Mouse (Mus musculus) lung, postnatal 10 days (tissue): ENCODE measurements around the gene Sorcs1.

ENCODE experiments used
- DNase-seq: peaks from one replicate; pipeline ENCODE4 v3.0.0; 2021

The Sorcs1 gene

DNA sequence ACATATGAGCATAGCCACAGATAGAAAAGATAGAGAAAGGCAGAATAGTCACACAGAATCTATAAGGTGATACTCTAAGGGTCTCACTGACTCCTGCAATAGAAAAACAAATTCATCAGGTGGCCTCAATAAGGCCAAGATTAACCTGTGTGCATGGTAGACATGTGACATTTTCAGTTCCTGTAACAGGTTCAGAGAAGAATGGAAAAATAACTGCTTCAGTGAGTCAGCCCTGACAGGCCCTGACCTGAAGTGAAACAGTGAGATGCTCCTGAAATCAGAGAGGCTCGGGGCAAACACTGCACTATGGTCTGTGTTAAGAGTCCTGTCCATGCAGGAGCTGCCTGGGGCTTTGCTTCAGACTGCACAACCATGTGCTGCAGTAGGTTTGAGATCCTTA lies 481.9 kb downstream of the Sorcs1 start:
- DNase-seq, result no peak

DNA sequence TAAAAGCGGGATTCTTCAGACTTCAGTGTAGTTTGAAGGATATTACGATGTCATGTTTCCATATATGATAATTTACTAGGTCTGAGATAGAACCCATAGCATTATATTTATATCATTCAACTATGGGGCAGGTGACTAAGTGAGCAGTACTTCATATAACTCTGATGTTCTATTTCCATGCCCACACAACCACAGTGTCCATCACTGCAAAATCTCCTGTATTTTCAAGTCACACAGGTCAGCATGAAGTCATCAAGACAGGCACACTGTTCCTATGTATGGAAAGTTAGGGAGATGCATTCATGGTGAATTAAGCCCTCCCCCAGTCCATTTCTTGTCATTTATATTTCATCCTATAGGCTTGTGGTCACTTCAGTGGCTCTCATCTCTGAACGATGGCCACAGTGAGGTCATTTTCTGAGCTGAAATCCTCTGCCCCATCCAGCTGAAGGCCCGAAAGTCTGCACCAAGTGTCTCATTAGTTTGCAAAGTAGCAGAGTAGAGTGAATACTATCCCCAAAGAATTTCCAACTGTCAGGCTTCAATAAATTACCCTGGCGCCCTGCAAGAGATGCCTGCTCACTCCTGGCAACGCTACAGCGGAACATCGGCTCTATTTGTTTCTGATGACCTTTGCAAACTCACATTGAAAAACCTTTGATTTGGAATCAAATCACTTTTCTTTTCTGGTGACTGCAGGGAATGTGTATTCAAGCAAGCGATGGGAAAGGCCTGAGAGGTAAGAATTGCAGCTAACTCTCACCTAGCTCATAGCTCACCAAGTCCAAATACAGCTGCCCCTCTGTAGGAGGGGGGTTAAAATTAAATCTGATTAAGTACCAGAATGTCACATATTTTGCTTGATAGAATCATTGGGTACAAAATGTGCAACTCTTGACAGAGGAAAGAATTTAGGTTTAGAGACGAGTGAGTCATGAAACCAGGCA lies 492.4 kb downstream of the Sorcs1 start:
- no peak for DNase-seq

DNA sequence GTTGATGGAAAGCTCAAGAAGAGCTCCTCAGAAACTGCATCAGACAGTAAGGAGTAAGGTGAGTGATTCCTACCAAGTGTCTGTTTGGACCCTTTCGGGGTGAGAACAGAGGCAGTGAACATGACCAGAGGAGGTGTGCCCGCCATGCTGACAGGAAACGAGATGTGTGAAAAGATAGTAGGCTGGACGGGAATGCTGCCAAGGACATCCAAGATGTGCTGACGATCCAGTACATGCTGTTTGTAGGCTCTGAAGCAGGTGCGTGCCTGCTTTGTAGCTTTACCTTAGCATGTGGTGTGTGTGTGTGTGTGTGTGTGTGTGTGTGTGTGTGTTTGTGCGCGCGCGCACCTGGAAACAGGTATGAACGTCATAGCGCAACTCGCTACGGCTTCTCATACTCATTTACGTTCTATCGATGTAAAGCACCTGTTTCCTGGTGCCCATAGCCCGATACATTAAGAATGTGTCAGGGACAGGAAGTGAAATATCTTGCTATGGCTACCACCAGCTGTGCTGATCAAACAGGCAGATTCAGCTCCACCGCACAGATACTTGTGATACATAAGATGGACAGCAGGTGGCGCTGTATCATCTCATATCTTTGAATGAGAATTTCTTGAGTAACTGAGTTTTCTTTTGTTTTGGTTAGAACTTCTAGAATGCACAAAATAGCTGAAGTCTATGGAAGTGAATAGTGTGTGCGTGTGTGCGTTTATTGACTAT lies 493.4 kb downstream of the Sorcs1 start:
- DNase-seq, result peak; percentile 37

DNA sequence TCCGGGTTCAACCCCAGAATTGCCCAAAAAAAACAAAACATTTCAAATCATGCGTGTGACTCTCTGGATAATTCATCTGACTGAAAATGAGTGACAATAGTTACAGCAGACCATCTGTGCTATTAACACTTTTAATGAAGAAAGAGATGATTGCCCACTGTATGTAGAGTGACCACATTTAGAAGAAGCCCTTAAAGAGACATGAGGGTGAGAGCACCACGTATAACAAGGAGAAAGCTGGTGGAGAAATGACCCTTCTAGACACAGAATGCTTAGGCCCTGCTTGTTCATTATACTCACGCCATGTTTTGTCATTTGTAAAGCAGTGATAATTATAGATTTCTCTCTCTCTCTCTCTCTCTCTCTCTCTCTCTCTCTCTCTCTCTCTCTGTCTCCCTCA lies 499.6 kb downstream of the Sorcs1 start:
- no peak for DNase-seq

DNA sequence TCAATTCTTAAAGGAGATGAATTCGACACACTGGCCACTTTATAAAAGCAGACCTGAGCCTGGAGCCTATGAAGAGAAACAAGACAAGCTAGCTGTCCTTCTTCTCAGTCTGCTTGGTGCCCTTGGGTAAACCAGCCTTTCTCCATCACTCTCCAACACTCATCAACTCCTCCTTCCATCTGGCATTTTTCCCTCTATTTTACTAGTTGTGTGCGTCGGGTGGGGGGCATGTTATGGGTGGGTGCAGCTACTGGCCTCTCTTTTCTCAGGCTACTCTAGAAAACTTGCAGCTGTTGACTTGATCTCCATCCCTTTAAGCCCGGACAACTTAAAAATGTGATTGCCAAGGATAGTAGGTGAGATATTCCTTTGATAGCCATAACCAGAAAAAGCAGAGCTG lies 500.3 kb downstream of the Sorcs1 start:
- DNase-seq, result no peak

DNA sequence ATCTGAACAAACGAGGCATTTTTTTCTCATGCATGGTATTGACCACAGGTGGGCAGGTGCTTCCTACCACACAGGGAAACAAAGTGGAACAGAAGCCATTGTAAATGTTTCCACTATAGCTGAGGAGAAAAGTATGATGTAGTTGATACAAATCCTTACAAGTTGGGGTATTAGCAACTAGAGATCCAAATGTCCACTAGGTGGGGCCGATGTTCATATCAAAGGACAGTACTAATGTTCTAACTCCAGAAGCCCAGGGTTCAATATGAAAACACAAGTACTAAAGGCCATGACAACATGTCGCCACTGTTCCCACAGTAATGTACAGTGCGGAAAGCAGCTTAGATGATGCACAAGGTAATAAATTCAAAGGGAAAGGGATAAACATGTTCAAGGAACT lies 506.6 kb downstream of the Sorcs1 start:
- DNase-seq, result no peak

DNA sequence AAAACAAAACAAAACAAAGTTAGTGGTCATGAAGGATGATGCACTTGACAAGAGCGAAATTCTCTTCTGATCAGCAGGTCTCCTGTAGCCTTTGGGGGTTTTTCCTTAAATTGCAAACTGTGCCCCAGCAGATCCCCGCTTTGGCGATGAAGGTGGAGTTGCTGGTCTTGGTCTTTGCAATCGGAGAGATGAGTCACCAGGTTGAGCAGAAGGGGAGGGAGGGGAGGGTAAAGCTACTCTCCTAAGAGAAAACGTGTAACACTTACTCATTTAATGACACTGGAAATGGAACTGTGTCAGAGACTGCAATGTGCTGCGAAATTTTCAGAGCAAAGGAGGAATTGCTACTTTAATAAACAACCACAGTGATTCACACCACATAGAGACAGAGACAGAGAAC lies 527.3 kb downstream of the Sorcs1 start:
- no peak for DNase-seq

DNA sequence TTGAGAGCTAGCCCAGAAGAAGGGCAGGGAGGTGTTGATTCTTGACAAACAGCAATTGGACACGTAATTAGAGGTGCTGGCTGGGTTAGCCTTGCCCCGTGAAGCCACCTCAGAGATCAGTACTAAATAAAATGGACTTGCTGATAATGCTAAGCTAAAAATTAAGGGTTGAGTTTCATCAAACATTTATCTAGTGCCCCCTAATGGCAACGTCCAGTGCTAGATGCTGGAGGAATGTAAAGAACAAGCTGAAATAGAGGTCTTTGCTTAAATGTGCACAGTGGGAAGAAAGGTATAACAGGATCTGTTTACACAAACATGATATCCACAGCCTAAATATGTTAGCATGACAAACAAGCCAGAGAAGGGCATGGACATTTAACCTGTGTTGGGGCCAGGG lies 532.5 kb downstream of the Sorcs1 start:
- DNase-seq, result no peak

DNA sequence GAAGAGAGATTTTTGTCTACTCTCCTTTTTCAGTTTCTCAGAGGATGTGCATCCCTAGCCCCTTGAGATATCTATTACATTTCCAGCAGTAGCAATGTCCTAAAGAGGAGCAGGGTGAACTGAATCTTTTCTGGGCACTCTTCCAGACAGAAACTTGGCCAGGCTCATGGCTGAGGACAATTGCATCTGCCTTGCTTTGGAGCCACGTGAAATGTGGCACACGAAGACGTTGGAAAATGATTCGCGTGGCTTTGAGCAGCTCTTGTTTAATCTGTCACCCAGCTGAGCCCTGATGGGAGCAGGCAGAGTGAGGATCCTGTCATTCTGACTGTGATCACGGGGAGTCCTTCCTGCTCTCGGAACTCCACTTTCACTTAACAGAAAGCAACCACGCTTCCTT lies 536.6 kb downstream of the Sorcs1 start:
- DNase-seq, result peak; percentile 54

DNA sequence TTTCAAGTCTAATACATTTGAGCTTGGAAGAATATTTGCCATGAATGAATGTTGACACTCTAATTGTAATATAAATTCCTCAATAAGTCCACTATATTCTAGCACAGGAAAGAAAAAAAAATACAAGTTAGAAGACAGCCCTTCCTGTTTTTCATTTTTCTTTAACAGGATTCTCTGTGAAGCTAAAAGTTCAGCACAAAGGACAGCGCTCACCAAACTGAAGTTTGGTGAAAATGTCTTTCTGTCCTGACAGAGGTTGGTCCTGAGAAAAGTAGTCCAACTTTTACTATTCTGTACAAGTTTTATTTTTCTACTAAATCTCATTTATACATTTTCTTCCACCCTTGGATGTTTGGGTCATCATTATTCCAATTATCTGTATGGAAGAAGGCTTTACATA lies 543.8 kb downstream of the Sorcs1 start:
- DNase-seq, result no peak

DNA sequence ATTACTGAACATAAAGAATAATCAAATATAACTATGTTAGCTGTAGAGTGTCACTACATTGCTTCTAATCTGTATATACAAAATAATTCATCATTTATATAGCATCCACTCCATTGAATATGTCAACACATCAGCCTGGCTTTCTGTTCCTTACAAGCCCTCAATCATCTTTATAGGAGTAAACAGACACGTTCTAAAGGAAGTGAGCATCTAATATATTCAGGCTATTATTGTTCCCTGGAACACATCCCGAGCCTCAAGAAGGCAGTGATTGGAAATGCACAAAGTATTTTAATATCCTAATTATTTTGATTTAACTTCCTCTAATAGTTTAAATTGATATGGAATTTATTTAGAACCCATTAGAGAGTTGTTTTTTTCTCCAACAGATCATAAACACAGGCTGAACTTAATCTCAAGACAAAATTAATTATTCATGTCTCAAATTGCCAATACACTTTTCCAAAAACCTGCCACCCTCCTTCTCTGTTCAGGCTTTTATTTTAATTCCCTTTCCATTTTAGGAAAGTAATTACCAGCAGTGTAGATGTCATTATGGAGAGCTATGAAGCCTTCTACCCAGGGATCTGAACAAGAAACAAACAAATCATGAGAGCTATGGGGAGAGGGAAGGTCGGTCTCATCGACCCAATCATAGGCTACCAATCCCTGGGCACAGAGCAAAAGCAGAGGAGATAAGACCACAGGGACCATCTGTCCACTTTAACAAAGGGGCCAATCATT lies 572.4 kb downstream of the Sorcs1 start:
- DNase-seq, result no peak
